In the genomic region with DNA sequence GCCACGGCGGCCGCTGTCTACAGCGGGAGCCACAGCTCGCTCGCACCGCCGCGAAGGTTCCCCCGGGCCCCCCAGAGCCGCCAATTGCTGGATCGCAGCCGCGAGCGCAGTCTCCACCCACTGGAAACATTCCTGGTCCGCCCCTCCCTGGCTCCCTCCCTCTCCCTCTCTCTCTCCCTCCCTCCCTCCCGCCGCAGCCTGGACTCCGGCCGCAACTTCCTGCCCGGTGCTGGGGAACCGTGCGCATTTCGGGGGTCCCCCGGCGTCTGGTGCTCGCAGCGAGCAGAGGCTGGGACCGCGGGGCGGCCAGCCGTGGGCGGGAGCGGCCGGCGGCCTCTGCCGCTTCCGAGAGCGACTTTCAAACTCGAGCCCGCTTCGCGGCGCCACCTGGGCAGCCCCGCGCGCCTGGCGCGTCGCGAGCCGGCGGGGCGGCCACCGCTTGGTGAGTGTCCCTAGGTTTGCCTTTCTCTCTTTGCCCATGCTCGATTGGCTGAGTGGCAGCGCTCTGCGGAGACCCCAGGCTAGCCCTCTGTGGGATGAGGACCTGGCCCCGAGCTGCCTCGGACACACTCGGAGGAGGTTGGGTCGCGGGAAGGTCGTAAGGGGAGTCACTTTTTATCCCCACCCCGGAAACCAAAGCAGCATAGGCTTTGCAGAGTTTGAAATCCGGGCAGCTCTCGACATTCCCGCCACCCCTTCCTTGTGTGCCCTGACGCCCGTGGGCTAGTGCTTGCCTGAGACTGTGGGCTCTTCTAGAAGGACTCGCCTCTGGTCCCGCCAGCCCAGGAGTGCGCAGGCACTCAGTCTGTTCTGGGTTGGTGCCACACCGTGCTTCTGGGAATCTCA, we compare ENCODE assay signal across 8 mouse cellular contexts. TPM values are rescaled to one million over a fixed set of nuclear protein-coding genes. Genes with fewer than 3 reads are reported as not detected.
DNase-seq lines count a peak whose midpoint lies in the region; ATAC-seq and TF ChIP-seq lines count a peak whose summit lies in the region.

No protein-coding gene starts in this region.

- peak overlapping the region; percentile 71 for H3K4me2 ChIP-seq in liver, embryonic 16.5 days (ENCODE audit: low read depth, low read length)
- H3K4me2 ChIP-seq in neural tube, embryonic 11.5 days (ENCODE audit: low read depth), result peak overlapping the region; percentile 94

- H3K4me3 ChIP-seq in layer of hippocampus, adult 2 months, result peak overlapping the region; percentile 73
- H3K4me3 ChIP-seq in kidney, adult 2 months (ENCODE audit: insufficient read depth, low read depth, low read length), result peak overlapping the region; percentile 84
- H3K4me3 ChIP-seq in liver, embryonic 16.5 days (ENCODE audit: low read depth, low read length), result peak overlapping the region; percentile 67
- H3K4me3 ChIP-seq in neural tube, embryonic 11.5 days (ENCODE audit: low read depth, low read length), result peak overlapping the region; percentile 54

- peak overlapping the region; percentile 87 for H3K27ac ChIP-seq in layer of hippocampus, adult 2 months
- peak overlapping the region; percentile 90 for H3K27ac ChIP-seq in kidney, adult 2 months (ENCODE audit: insufficient read depth, low read depth, low read length)
- peak overlapping the region; percentile 85 for H3K27ac ChIP-seq in liver, embryonic 16.5 days (ENCODE audit: low read length)
- H3K27ac ChIP-seq in neural tube, embryonic 11.5 days (ENCODE audit: low read depth, low read length), result no peak overlapping the region

- peak; percentile 35 for TF ChIP-seq POLR2A in kidney, adult 2 months (IDR thresholded peaks at IDR 0.05; ENCODE audit: low read depth, low read length)

- no peaks in the 10 kb centered on the region for H3K36me3 ChIP-seq in kidney, adult 2 months (ENCODE audit: control insufficient read depth, insufficient read depth, low read length)
- no peaks in the 10 kb centered on the region for H3K36me3 ChIP-seq in liver, embryonic 16.5 days (ENCODE audit: control insufficient read depth, insufficient read depth)
- H3K36me3 ChIP-seq in neural tube, embryonic 11.5 days (ENCODE audit: control insufficient read depth, insufficient read depth, low read length), result no peaks in the 10 kb centered on the region

- H3K27me3 ChIP-seq in kidney, adult 2 months (replicated peaks; ENCODE audit: control insufficient read depth, insufficient read depth, low read length), result no peaks in the 10 kb centered on the region
- H3K27me3 ChIP-seq in liver, embryonic 16.5 days (ENCODE audit: control insufficient read depth, insufficient read depth, low read depth, low read length), result peaks cover 57% of the 10 kb centered on the region
- peaks cover 43% of the 10 kb centered on the region for H3K27me3 ChIP-seq in neural tube, embryonic 11.5 days (ENCODE audit: control insufficient read depth, insufficient read depth, low read length)

- peaks cover 21% of the 10 kb centered on the region for H3K4me1 ChIP-seq in kidney, adult 2 months (ENCODE audit: control insufficient read depth, insufficient read depth, low read length)
- H3K4me1 ChIP-seq in liver, embryonic 16.5 days (ENCODE audit: control insufficient read depth, low read depth, low read length), result peaks cover 17% of the 10 kb centered on the region
- H3K4me1 ChIP-seq in neural tube, embryonic 11.5 days (ENCODE audit: control insufficient read depth, insufficient read depth, low read length), result peaks cover 8% of the 10 kb centered on the region; the same call in 1 of the 2 replicates

- no peaks in the 10 kb centered on the region for H3K9me3 ChIP-seq in liver, embryonic 16.5 days (replicated peaks; ENCODE audit: control insufficient read depth, low read length)
- H3K9me3 ChIP-seq in neural tube, embryonic 11.5 days (ENCODE audit: control insufficient read depth, low read length), result no peaks in the 10 kb centered on the region

- WGBS in kidney, adult 2 months, result under 1% methylated on average over 74 of the region's 74 CpGs
- under 1% methylated on average over 62 of the region's 74 CpGs for WGBS in liver, embryonic 16.5 days (ENCODE audit: insufficient replicate concordance)
- WGBS in neural tube, embryonic 11.5 days, result under 1% methylated on average over 52 of the region's 74 CpGs

- TF ChIP-seq CTCF in layer of hippocampus, adult 2 months (conservative IDR thresholded peaks at IDR 0.05), result no peak
- no peak for TF ChIP-seq CTCF in kidney, adult 2 months (conservative IDR thresholded peaks at IDR 0.05; ENCODE audit: insufficient read depth, insufficient read length, low read depth, low read length)

- H3K9ac ChIP-seq in liver, embryonic 16.5 days (ENCODE audit: low read depth, low read length), result peak overlapping the region; percentile 67
- H3K9ac ChIP-seq in neural tube, embryonic 11.5 days (ENCODE audit: low read length), result peak overlapping the region; percentile 62

- peak; percentile 80 for ATAC-seq in liver, embryonic 16.5 days (ENCODE audit: low read depth)
- ATAC-seq in neural tube, embryonic 11.5 days (ENCODE audit: insufficient read depth, low FRiP score, low TSS enrichment), result peak; percentile 60

- DNase-seq in layer of hippocampus, adult 2 months (ENCODE audit: low spot score in 2 of 2), result peak; percentile 50 to 55
- no peak for DNase-seq in layer of hippocampus, adult 9-11 months
- DNase-seq in embryo, embryonic 10.5 days (ENCODE audit: low spot score), result peak; percentile 81
- peak; percentile 75 for DNase-seq in heart, adult 8-10 months (ENCODE audit: low spot score)
- DNase-seq in kidney, adult 2 months, result peak; percentile 97
- DNase-seq in neural tube, embryonic 11.5 days (ENCODE audit: low spot score), result peak; percentile 71
- peak; percentile 71 for DNase-seq in testis, postnatal 14 days (ENCODE audit: low spot score)

RNA-seq across cellular contexts. Expression of a gene that starts 2.9 kb away (rescaled TPM):
- total RNA-seq in layer of hippocampus, adult 2 months (2021), result 10 to 100 TPM; 22.9 to 24.4 TPM
- 10 to 100 TPM; 11.4 to 14.3 (median 13.2) TPM for total RNA-seq in heart, adult 8-10 months (2022)
- 57.9 and 67.6 TPM in 2 replicates for polyA plus RNA-seq in kidney, adult 2 months (2012; rRNA removed)
- polyA plus RNA-seq in liver, embryonic 16.5 days (2015; fragmentation: Nextera tagmentation; extraction: Ambion mirVana), result 4.2 and 5.5 TPM in 2 replicates
- 1.5 and 1.7 TPM in 2 replicates for polyA plus RNA-seq in neural tube, embryonic 11.5 days (2014; fragmentation: Nextera tagmentation; extraction: Ambion mirVana)
